Mouse (Mus musculus) heart, postnatal 25 days (tissue): Measurements from ENCODE around the gene Tesc. TPM values are rescaled to one million over a fixed set of nuclear protein-coding genes. Genes with fewer than 3 reads are reported as not detected.

Experiments
- DNase-seq: peaks from one replicate; pipeline ENCODE4 v3.0.0; 2022; ENCODE audit warnings: low spot score
- intact Hi-C: fragments of 180-260 bp; cut with DNase I; formaldehyde crosslinking; loops from one replicate; pipeline ENCODE4 v1.15.1; 2025
- total RNA-seq, 2 experiments: library from RNA; stranded (reverse); gene quantifications; 2 replicates each; pipeline ENCODE4 v1.2.3; 2021

The Tesc gene
- total RNA-seq, 2 experiments from 2014 or later = 192 to 217 TPM

DNA sequence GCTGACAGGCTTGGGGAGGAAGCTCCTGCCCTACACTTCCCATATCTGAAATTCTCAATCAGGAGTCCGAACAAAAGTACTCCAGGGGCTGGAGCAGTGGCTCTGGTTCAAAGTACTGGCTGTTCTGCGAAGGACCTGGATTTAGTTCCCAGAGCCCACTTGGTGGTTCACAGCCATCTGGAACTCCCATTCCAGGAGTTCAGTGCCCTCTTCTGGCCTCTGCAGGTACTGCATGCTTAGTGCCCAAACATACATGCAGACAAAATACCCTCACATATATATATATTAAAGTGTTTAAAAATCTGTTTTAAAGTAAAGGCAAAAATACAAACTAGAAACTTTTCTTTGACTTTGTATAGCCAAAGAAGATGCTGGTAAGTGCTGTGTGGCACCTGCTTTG is 63.3 kb downstream of the Tesc start:
- DNase-seq = no peak
- intact Hi-C loops = loop anchor here (5.0 kb wide), 1 partner anchor 61 kb away; no protein-coding TSS in a partner anchor

DNA sequence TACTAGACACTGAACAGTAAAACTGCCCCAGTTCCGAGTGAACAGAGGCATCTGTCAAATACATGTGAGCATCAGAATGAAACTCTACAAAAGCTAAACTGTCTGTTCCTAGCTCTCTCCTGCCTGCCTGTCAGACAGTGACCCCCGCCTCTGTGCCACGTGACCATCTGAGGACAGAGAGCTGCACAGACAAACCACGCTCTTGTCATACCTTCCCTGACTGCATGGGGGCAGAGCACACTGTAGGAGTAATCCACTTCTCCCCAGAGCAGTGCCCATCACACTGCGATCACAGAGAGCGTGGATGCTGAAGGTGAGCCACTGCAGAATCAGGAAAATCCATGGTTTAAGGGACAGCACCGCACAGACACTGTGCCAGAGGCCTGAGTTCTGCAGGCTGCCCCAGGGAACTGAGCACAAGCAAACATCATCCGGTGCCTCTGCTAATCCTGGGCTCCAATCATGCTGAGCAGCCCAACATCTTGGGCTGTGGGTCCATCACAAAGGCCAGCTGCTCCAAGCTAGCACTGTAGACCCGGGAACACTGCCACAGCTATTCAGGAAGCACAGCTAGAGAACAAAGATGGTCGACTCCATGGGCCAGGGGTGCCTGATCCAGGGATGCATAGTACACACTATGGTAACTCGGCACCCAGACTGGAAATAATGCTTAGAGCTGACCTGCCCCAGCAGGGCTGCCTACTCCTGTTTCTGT is 65.9 kb downstream of the Tesc start:
- intact Hi-C loops = loop anchor here (5.0 kb wide), 1 partner anchor 59 kb away; no protein-coding TSS in a partner anchor
- no peak for DNase-seq

DNA sequence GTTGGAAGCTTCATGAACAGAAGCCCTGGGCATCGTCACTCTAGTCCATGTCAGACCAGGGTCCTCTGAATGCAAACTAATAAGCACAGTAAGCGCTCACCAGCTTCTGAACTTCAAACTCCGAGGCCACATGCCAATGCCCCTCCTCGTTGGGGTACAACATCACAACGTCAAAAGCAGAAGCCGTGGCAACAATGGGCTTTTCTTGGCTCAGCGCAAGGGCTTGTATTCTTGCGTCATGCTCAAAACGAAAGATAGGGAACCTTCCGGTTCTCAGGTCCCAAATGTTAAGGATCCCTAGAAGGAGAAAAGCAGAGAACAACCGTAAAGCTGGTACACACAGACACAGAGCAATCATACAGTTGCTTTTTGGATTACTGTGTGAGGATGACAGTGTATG is 67.9 kb downstream of the Tesc start:
- DNase-seq = no peak
- intact Hi-C loops = no loop called here

DNA sequence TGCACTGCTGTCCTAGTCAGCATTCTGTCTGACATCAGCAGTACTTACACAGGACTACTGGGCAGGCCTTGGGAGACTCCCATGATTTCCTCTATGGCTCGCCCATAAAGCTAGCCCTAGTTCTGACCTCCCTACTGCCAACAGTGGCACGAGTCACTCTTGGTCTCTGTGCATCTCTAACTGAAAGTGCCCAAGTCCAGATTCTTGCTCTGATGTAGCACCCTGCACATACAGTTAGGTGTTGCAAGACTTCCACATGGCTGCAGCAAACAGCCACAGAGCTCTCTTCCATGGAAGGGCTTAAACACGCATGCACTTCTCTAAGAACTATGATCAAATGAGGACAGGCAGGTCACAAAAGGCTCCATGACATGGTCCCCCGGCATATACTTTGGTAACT is 68.3 kb downstream of the Tesc start:
- intact Hi-C loops = no loop called here
- DNase-seq = no peak

DNA sequence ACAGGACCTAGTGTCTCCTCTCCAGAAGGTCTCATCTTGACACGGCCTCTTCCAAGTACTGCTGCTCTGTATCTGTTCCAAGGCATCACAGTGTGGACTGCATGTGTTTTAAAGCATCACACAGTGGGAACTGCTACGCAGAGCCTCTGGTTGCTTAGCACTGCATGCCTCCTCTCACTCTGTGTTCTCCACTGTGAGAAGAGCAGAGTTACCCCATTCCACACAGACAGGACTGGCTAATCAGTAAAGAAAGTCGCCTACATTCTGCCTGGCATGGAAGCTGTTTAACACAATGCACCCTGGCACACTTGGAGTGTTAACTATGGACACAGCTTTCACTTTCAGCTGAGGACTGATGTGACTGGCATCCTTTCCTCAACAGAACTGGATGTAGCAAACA is 68.8 kb downstream of the Tesc start:
- DNase-seq = no peak
- intact Hi-C loops = no loop called here

DNA sequence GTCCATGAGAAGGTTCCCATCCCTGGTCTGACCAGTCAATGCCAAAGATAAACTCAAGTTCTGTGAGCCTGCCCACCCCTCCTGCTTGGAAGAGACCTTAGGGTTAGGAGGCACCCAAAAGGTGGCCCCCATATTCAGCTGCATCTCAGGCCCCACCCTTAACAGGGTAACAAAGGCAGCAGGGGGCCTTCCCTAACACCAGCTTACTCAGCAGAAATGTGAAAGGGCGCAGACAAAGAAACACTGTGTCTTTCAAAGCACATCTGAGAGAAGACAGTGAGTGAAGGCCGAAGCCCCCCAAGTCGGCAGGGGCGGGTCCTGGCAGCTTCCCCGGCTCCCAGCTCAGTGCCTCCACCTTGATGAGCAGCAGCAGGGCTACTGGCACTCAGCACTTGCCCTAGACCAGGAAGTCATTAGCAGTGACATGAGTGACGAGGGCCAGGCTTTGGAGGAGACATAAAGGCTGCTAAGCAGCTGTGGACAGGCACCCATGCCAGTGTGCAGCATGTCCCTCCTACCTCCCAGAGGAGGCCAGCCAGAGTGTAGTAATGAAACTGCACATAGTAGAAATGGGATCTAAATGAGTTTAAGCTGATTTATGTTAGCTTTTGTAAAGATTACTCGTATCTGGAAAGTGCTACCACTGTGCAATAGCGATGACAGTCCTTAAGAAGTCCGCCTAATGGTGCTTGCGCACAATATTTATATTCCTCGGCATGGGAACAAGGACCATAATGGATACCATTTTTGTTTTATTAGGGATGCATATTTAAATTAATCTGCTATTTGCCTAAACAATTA is 71.7 kb downstream of the Tesc start:
- no peak for DNase-seq
- intact Hi-C loops = no loop called here

DNA sequence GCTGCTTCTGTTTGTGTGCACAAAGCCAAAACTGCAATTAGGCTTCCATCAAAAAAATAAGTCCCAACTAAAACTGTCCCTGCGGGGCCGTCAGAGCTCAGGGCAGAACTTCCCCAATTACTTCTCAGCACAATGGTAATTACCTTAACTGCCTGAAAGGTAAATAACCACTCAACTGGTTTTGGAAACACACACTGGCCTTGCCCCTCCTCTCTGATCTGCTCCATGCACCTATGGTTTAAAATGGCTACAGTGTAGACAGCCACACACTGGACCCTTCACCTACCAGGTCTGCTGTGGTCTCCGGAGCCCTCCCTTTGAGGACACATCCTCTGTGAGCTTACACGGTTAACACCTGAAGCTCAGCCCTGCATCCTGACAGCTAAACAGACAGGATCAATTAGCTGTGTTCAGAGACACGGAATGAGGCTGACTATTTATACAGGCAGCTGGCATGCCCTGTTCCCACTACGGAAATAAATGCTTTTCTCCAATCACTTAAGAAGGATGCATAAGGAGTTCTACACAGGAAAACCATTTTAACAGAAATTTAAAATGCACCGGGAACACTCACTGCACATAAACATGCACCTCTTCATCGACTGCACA is 72.4 kb downstream of the Tesc start:
- no peak for DNase-seq
- intact Hi-C loops = no loop called here

DNA sequence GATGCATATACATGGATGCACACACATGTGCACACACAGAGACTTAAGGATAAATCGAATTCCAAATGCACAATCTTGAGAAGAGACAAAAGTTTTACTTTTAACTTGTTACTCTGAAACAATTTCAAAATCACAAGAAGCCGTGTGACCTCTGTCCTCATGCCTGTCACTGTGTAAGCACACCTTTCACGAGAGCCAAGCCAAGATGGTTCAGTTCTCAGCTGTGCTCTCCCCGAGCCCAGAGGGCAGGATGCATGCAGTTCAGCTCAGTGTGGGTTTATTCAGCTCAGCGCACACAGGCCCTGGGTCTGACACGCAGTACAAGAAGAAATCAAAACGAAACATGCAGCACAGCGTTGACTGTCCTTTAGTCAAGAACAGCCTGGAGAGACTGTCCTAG is 78.0 kb downstream of the Tesc start:
- DNase-seq = no peak
- intact Hi-C loops = no loop called here

DNA sequence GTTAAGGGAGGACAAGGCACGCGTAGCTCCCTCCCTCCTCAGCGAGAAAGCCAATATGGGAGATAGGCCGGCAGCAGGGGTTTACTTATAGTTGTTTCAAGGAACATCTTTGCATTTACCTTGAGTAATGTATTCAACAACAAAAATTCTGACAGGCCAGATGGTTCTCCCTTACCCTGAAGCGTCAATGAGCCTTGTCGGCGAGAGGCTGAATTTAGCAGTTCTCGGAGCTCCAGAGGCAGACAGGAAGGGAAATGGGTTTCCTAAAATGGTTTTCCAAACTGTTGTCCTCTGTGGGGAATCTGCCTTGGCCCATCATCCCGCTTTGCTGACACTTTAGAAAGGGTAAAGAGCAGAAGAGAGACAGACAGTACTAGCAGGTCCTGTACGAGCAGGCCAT is 79.1 kb downstream of the Tesc start:
- intact Hi-C loops = no loop called here

DNA sequence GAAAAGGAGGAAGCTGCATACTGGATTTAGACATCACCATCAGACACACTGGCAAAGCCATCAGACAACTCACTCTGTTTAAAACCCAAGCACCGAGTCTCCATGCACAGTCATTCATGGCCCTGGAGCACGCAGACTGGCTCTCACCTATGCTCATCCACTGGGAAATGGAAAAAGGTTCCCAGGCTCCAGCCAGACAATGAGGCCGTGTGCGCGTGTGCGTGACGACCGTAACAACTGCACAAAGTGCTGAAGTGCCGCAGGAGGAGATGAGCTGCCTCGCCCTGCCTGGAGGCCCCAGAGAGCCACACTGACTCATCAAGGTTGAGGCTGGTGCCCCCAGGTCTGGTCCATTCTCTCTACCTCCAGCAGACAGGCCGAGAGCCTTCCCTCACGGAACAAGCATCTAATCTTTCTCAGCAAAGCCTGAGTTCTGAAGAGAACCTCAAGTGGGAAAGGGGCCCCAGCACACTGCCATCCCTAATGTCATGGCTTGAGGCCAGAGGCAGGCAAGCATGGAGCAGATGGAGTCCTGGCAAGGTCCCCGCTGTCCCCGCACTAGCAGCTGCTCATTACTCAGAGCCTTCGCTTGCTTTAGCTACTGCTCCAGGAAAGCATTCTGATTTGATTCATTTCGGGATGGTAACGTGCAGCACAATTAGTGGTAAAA is 80.7 kb downstream of the Tesc start:
- intact Hi-C loops = no loop called here
- no peak for DNase-seq

More for the DNA sequence above, 79.1 kb downstream of the Tesc start:
- DNase-seq = no peak

DNA sequence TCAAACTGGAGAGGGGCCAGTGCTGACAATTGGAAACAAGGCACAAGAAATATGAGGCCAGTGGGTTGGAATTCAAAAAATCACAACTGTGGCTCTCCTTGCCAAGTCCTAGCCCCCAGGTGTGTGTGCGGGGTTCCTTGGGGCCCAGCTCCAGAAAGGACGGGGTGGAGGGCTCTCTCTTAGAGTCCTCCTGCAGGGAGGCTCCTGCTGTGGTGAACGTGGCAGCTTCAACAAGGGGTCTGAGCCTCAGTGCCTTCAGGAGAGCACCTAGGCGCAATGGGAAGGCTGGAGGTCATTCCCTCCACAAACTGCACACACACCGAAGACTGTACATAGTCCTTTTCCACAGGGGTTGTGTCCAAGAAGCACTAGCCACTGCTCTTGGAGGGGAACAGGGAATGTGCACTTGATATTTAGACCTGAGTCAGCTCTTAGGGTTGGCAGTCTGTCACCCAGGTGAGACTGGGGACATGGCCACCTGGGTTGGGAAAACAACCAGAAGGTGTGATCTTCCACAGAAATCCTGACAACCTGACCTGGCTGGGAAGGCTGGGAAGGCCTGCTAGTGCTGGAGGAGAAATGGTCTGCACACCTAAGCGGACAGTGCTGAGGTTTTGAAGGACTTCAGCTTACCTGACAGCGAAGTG is 81.4 kb downstream of the Tesc start:
- intact Hi-C loops = no loop called here
- DNase-seq = no peak

Other genes with a start within 250 kb of the Tesc start
- under 1 TPM; 0.39 TPM for gene Nos1, start 246.7 kb upstream of the Tesc start, total RNA-seq
- 10 to 100 TPM; 38.2 to 44.9 TPM for gene Fbxo21, start 51.0 kb upstream of the Tesc start, total RNA-seq
- gene Fbxw8, start 127.7 kb downstream of the Tesc start, total RNA-seq = 10 to 100 TPM; 40.3 to 43.6 TPM
- gene Hrk, start 136.9 kb downstream of the Tesc start, total RNA-seq = under 1 TPM; 0.56 to 0.88 TPM
- 1 to 10 TPM; 1.8 TPM for gene Rnft2, start 217.4 kb downstream of the Tesc start, total RNA-seq
- gene 2410131K14Rik, start 217.5 kb downstream of the Tesc start, total RNA-seq = 1 to 10 TPM; 7.4 to 8.8 TPM